Mouse (Mus musculus): ENCODE results near the gene Stk11ip. TPM values are rescaled to one million over a fixed set of nuclear protein-coding genes. Genes with fewer than 3 reads are reported as not detected.
A peak's percentile ranks its signal among the peaks of the same experiment; 100 is the strongest.

Stk11ip gene
- polyA plus RNA-seq, 1 experiment from 2014 or later = 22.4 TPM

DNA sequence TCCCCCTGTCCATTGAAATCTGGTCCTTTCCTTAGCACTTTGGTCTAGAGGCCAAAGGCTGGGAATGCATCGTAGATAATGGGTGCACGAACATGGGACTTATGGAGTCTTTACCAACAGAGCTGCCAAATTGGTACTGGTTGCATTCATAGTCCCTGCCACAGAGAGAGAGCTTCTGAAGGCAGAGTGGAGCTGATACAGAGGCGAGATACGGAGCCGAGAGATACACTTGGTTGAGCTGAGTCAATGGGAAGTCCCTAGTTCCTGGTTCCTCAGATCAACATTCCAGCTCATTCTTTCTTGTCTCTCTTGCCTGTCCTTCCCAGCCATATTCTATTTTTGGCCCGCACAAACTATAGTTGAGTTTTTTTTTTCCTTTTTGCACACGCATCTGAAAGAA is 52.4 kb downstream of the Stk11ip start:
- Histone ChIP-seq H3K9ac (replicated peaks; ENCODE audit: low read depth, low read length) (no peak overlapping the region), H3K4me1 (replicated peaks; ENCODE audit: control insufficient read depth, insufficient read depth, low read length) (peaks cover 11% of the 10 kb centered on the region), H3K4me3 (replicated peaks; ENCODE audit: low read length) (no peak overlapping the region), H3K9me3 (ENCODE audit: control insufficient read depth, low read length) (no peaks in the 10 kb centered on the region), H3K27me3 (replicated peaks; ENCODE audit: control insufficient read depth, insufficient read depth, low read length) (no peaks in the 10 kb centered on the region; the same call in 1 of the 2 replicates), H3K36me3 (ENCODE audit: control insufficient read depth, insufficient read depth) (no peaks in the 10 kb centered on the region), H3K4me2 (ENCODE audit: low read length) (no peak overlapping the region), H3K27ac (ENCODE audit: low read length) (no peak overlapping the region)
- WGBS = 85% methylated on average over 7 of the region's 7 CpGs
- ATAC-seq = no peak

DNA sequence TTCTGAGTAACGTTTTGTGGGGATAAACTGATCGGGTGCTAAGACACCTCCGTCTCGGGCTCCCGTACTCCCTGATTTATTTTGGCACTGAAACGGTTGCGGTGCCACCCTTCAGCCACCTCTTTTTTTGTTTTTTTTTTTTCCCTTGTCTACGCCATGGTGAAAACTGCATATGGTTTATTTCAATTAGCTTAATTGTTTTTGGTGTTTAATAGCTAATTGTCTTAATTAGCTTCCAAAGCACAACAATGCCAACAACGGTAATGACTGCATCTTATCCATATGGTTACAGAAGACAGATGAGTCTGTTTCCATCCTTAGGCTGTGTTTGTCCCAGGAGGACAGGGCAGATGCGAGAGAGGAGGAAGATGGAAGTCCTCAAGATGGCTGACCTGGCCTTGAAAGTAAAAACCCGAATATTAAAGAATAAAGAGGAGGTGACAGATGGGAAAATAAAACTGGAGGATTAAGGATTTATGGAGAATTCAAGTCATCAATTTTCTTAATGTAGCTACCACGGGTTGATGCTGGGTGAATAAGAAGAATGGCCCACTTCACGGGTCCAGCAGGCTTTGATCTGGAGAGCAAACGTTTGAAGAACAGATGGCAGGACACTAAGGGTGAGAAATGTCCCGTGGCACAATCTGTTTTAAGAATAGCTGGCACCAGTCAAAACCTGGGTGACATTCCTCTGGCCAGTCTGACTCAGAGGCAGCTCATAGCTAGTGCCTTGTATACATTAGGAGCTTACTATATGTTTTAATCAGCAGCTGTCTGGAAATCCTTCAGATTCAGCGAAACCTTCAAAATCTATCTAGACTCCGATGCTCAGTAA is 53.4 kb downstream of the Stk11ip start:
- Histone ChIP-seq H3K27me3 (replicated peaks; ENCODE audit: control insufficient read depth, insufficient read depth, low read length) (no peaks in the 10 kb centered on the region; the same call in 1 of the 2 replicates), H3K4me3 (replicated peaks; ENCODE audit: low read length) (no peak overlapping the region), H3K27ac (ENCODE audit: low read length) (no peak overlapping the region), H3K4me2 (ENCODE audit: low read length) (peak overlapping the region; percentile 4), H3K9ac (replicated peaks; ENCODE audit: low read depth, low read length) (no peak overlapping the region), H3K4me1 (replicated peaks; ENCODE audit: control insufficient read depth, insufficient read depth, low read length) (peaks cover 11% of the 10 kb centered on the region), H3K9me3 (ENCODE audit: control insufficient read depth, low read length) (no peaks in the 10 kb centered on the region), H3K36me3 (ENCODE audit: control insufficient read depth, insufficient read depth) (no peaks in the 10 kb centered on the region)
- WGBS = 50% methylated on average over 17 of the region's 17 CpGs
- ATAC-seq = peak; percentile 36; the same call in 1 of the 2 replicates

DNA sequence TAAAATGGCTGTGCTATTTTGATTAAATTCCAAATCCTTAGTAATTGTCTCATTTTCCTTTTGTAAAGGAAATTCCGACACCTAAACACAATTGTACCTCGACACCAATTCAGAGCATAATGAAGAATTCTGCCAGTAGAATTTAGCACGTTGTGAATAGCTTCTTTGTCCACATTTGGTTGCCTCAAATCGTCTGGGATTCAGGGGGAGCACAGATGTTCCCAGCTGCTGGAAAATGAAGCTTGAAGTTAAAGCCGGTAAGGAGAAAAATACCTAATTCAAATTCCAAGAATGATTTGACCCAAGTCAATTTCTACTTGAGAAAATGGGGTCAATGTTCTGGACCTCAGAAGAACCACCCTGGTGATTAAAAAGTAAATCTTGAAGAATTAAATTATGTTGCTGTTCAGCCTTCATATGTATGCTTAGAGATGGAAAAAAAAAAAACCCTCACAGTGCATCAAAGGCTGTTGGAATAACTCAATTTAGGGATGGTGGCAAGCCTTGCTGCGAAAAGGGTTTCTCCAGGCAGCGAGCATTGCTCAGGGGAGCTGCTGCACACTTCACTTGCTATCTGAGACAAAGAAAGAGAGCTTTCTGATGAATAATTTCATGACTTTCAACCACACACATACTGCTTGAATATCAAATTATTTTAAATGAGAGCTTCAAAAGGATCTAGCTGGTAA is 60.8 kb downstream of the Stk11ip start:
- no peak overlapping the region for H3K4me2 ChIP-seq (ENCODE audit: low read length)
- ATAC-seq = peak; percentile 68
- no peaks in the 10 kb centered on the region for H3K9me3 ChIP-seq (ENCODE audit: control insufficient read depth, low read length)
- WGBS = 15% methylated on average over 7 of the region's 7 CpGs
- no peak overlapping the region for H3K4me3 ChIP-seq (replicated peaks; ENCODE audit: low read length)
- no peak overlapping the region for H3K9ac ChIP-seq (replicated peaks; ENCODE audit: low read depth, low read length)
- no peaks in the 10 kb centered on the region for H3K4me1 ChIP-seq (replicated peaks; ENCODE audit: control insufficient read depth, insufficient read depth, low read length)
- no peaks in the 10 kb centered on the region for H3K36me3 ChIP-seq (ENCODE audit: control insufficient read depth, insufficient read depth)
- H3K27me3 ChIP-seq (replicated peaks; ENCODE audit: control insufficient read depth, insufficient read depth, low read length) = no peaks in the 10 kb centered on the region; the same call in 1 of the 2 replicates
- H3K27ac ChIP-seq (ENCODE audit: low read length) = peak overlapping the region; percentile 86

DNA sequence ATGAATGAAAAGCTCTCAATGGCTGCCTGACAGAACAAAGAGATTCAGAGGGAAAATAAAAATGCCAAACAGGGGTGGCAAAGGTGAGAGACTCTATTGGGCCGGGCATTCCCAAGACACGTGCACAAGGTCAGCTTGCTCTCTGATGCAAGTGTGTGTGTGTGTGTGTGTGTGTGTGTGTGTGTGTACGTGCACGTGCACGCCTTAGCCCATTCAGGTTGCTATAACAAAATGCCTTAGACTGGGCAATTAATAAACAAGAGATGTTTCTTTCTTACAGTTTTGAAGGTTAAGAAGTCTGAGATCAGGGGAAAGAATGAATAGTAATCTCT is 61.3 kb downstream of the Stk11ip start:
- H3K27ac ChIP-seq (ENCODE audit: low read length) = peak overlapping the region; percentile 86
- no peaks in the 10 kb centered on the region for H3K9me3 ChIP-seq (ENCODE audit: control insufficient read depth, low read length)
- ATAC-seq = peak; percentile 28; the same call in 1 of the 2 replicates
- no peaks in the 10 kb centered on the region for H3K4me1 ChIP-seq (replicated peaks; ENCODE audit: control insufficient read depth, insufficient read depth, low read length)
- no peaks in the 10 kb centered on the region; the same call in 1 of the 2 replicates for H3K27me3 ChIP-seq (replicated peaks; ENCODE audit: control insufficient read depth, insufficient read depth, low read length)
- no peak overlapping the region for H3K9ac ChIP-seq (replicated peaks; ENCODE audit: low read depth, low read length)
- no peaks in the 10 kb centered on the region for H3K36me3 ChIP-seq (ENCODE audit: control insufficient read depth, insufficient read depth)
- H3K4me2 ChIP-seq (ENCODE audit: low read length) = no peak overlapping the region
- 57% methylated on average over 5 of the region's 5 CpGs for WGBS
- H3K4me3 ChIP-seq (replicated peaks; ENCODE audit: low read length) = no peak overlapping the region

DNA sequence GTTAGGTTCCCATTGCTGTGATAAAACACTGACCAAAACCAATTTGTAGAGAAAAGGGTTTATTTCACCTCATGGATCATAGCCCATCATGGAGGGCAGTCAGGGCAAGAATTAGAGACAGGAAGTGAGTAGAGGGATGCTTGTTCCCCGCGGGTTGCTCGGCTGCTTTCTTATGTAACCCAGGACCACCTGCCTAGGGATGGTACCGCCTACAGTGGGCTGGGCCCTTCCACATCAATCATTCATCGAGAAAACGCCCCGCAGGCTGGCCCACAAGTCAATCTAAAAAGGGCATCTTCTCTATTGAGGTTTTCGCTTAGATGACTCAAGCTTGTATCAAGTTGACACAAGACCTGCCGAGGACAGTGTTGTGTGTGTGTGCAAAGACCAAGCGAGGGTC is 61.7 kb downstream of the Stk11ip start:
- no peak overlapping the region for H3K9ac ChIP-seq (replicated peaks; ENCODE audit: low read depth, low read length)
- no peak overlapping the region for H3K4me3 ChIP-seq (replicated peaks; ENCODE audit: low read length)
- peaks cover 3% of the 10 kb centered on the region; the same call in 1 of the 2 replicates for H3K4me1 ChIP-seq (replicated peaks; ENCODE audit: control insufficient read depth, insufficient read depth, low read length)
- no peaks in the 10 kb centered on the region for H3K36me3 ChIP-seq (ENCODE audit: control insufficient read depth, insufficient read depth)
- no peak for ATAC-seq
- H3K4me2 ChIP-seq (ENCODE audit: low read length) = no peak overlapping the region
- no peaks in the 10 kb centered on the region for H3K9me3 ChIP-seq (ENCODE audit: control insufficient read depth, low read length)
- WGBS = 83% methylated on average over 10 of the region's 10 CpGs
- no peaks in the 10 kb centered on the region for H3K27me3 ChIP-seq (replicated peaks; ENCODE audit: control insufficient read depth, insufficient read depth, low read length)
- H3K27ac ChIP-seq (ENCODE audit: low read length) = peak overlapping the region; percentile 55

DNA sequence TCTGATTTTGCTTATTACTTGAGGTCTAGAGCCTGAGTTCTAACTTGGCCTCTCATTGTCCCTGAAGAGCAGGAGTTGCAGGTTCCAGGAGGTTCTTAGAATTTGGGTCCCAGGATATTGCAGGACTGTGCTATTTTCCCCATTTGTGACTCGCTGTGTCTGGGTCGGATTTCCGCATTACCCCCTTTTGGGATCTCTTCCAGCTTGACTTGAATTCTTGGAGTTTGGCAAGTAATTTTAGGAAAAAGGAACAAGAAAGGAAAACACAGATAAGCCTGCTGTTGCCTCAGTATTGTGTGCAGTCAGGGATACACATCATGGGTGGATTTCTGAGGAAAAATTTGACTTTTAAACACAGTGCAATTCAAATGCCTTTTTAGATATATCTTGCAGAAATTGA is 65.5 kb downstream of the Stk11ip start:
- H3K36me3 ChIP-seq (ENCODE audit: control insufficient read depth, insufficient read depth) = no peaks in the 10 kb centered on the region
- H3K9ac ChIP-seq (replicated peaks; ENCODE audit: low read depth, low read length) = no peak overlapping the region
- no peak overlapping the region for H3K4me2 ChIP-seq (ENCODE audit: low read length)
- 80% methylated on average over 3 of the region's 3 CpGs for WGBS
- H3K27me3 ChIP-seq (replicated peaks; ENCODE audit: control insufficient read depth, insufficient read depth, low read length) = no peaks in the 10 kb centered on the region
- no peaks in the 10 kb centered on the region for H3K9me3 ChIP-seq (ENCODE audit: control insufficient read depth, low read length)
- ATAC-seq = no peak
- peaks cover 19% of the 10 kb centered on the region for H3K4me1 ChIP-seq (replicated peaks; ENCODE audit: control insufficient read depth, insufficient read depth, low read length)
- no peak overlapping the region for H3K27ac ChIP-seq (ENCODE audit: low read length)
- H3K4me3 ChIP-seq (replicated peaks; ENCODE audit: low read length) = no peak overlapping the region

Other genes with a start within 250 kb of the Stk11ip start
- gene Resp18, start 243.1 kb upstream of the Stk11ip start, polyA plus RNA-seq (2015; fragmentation: Nextera tagmentation; extraction: Ambion mirVana) = 29.3 and 76.1 TPM in 2 replicates
- gene Dnpep, start 203.5 kb upstream of the Stk11ip start, polyA plus RNA-seq (2015; fragmentation: Nextera tagmentation; extraction: Ambion mirVana) = 146 and 150 TPM in 2 replicates
- 1.2 and 1.5 TPM in 2 replicates for gene Des, start 161.2 kb upstream of the Stk11ip start, polyA plus RNA-seq (2015; fragmentation: Nextera tagmentation; extraction: Ambion mirVana)
- 10.7 and 12.9 TPM in 2 replicates for gene Speg, start 146.2 kb upstream of the Stk11ip start, polyA plus RNA-seq (2015; fragmentation: Nextera tagmentation; extraction: Ambion mirVana)
- gene Gmppa, start 85.6 kb upstream of the Stk11ip start, polyA plus RNA-seq (2015; fragmentation: Nextera tagmentation; extraction: Ambion mirVana) = 86.4 and 93.1 TPM in 2 replicates
- gene Asic4, start 71.1 kb upstream of the Stk11ip start, polyA plus RNA-seq (2015; fragmentation: Nextera tagmentation; extraction: Ambion mirVana) = 4.0 and 7.2 TPM in 2 replicates
- gene Chpf, start 42.2 kb upstream of the Stk11ip start, polyA plus RNA-seq (2015; fragmentation: Nextera tagmentation; extraction: Ambion mirVana) = 28.1 and 29.2 TPM in 2 replicates
- 59.8 and 60.5 TPM in 2 replicates for gene Tmem198, start 42.0 kb upstream of the Stk11ip start, polyA plus RNA-seq (2015; fragmentation: Nextera tagmentation; extraction: Ambion mirVana)
- 19.6 and 21.6 TPM in 2 replicates for gene Obsl1, start 15.1 kb upstream of the Stk11ip start, polyA plus RNA-seq (2015; fragmentation: Nextera tagmentation; extraction: Ambion mirVana)
- gene Inha, start 14.5 kb upstream of the Stk11ip start, polyA plus RNA-seq (2015; fragmentation: Nextera tagmentation; extraction: Ambion mirVana) = 13.7 and 18.1 TPM in 2 replicates
- 37.4 and 50.4 TPM in 2 replicates for gene Slc4a3, start 24.7 kb downstream of the Stk11ip start, polyA plus RNA-seq (2015; fragmentation: Nextera tagmentation; extraction: Ambion mirVana)